Mouse (Mus musculus) kidney, adult 2 months (tissue): Measurements from ENCODE around the gene Slc44a5.

Experiments
- CTCF ChIP-seq: fragments of 200-500 bp; conservative IDR thresholded peaks from 2 replicates; pipeline ENCODE4 v1.5.1; 2011; ENCODE audit warnings: low read depth, mild to moderate bottlenecking, control low read depth, low read length, moderate library complexity, mixed read lengths; ENCODE audit not compliant: insufficient read depth, insufficient read length
- POLR2A ChIP-seq: fragments of 200-500 bp; IDR thresholded peaks from one replicate; pipeline ENCODE4 v1.6.1; 2011; ENCODE audit warnings: low read depth, low read length, control low read depth

DNA sequence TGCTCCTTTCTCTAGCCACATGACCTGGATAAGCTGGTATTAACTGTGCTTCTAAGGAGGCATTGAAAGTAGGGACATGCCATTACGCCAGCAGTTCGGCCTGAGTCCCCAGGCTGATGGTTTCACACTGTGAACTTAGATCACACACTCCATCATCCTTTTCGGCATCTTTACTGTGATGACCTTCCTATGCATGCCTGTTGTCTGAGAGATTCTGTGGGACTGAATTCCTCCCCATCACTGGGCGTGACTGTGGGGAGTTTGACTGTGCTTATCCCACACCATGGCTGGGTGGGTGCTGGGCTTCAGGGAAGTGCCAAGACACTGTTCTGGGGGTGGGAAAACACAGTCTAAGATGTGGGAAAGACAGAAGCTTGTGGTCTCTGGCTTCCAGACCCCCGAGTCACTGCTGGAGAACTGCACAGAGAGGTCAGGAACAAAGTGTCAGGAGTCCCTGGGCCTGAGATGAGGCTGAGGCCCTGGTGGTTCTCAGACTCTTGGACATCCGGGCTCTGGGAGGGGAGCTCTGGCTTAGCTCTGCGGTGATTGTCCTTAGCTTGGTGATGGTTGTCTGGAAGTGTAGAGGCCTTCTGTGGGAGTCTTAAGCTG is 152.6 kb downstream of the Slc44a5 start:
- TF ChIP-seq CTCF = no peak
- TF ChIP-seq POLR2A = no peak
